Mouse (Mus musculus) left cerebral cortex, adult 11 months (tissue): ENCODE measurements around the gene Phldb2.

Experiments
- DNase-seq: peaks from one replicate; pipeline ENCODE4 v3.0.0; 2022; ENCODE audit warnings: low spot score

The Phldb2 gene

DNA sequence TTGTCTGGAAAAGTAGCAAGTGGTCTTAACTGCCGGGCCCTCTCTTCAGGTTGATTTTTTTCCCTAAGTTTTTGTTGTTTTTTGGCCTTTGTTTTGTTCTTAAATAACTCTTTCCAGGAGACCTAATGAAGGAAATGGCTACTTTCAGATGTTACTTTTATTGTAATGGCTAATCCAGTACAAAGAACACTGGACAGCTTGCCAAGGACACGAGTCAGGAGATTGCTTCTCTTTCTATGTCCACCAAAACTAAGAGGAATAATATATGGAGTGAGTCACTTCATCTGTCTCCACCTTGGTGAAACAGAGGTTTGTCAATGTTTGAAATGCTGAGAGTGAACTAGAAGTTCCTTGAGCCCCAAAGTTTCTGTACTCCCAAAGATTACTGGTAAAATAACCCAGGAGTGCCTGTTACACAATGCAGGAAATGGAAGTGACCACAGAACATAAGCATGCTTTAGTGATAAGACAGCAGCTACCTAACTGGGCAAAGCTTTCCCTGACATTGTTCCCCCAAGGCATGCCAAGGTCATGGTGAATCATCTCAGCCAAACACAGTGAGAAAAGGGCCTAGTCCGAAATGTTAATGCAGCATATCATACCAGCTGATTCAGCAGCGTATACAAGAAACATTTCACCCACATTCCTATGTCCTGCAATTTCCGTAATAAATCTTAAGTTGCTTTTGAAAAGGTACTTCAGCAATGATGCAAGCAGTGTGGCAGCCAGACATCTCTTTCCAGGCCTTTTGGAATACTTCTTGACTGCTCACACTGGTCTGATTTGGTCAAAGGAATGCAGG lies 115.7 kb downstream of the Phldb2 start:
- DNase-seq, result no peak

DNA sequence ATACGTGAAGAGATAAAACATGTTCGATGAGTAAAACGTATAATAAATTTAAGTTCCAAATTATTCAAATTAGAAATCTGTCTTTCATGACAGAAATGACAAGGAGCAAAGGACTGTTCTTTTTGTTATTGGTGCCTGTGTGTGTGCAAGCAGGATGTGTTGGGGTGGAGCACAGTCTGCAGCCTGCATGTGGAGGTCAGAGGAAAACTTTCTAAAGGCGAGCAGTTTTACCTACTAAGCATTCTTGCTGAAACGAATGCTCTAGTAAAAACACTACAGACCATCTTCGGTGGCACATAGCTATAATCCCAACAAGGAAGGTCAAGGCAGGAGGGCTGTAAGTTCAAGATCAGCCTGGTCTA lies 120.7 kb downstream of the Phldb2 start:
- DNase-seq, result no peak

DNA sequence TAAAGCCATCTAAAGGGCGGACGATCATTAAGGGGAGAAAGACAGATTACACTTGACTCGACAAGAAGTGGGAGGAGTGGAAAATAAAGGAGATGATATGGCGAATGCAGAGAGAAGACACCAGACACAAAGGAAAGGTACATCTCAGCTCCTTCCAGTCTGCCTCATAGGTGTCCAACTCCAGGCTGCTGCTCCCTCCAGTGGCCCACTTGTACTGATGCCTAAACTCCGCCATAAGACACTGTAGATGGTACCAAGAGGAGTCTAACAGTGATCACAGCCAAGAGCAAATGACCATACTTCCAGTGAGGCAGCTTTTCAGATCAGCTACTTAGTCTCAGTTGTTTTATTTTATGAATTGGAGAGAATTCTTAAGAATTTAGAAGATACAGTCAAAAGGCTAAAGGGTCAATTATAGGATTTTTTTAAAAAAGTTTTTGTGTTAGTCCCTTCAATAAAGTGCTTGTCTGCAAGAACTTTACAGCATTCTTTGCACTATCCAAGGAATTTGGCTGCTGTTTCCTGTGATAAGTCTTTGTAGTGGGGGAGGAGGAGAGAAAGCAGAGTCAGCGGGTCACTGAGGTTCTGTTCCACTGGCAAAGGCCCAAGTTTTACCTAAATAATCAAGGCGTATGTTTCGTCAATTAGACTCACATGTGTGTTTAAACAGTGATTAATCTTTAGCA lies 121.2 kb downstream of the Phldb2 start:
- no peak for DNase-seq

DNA sequence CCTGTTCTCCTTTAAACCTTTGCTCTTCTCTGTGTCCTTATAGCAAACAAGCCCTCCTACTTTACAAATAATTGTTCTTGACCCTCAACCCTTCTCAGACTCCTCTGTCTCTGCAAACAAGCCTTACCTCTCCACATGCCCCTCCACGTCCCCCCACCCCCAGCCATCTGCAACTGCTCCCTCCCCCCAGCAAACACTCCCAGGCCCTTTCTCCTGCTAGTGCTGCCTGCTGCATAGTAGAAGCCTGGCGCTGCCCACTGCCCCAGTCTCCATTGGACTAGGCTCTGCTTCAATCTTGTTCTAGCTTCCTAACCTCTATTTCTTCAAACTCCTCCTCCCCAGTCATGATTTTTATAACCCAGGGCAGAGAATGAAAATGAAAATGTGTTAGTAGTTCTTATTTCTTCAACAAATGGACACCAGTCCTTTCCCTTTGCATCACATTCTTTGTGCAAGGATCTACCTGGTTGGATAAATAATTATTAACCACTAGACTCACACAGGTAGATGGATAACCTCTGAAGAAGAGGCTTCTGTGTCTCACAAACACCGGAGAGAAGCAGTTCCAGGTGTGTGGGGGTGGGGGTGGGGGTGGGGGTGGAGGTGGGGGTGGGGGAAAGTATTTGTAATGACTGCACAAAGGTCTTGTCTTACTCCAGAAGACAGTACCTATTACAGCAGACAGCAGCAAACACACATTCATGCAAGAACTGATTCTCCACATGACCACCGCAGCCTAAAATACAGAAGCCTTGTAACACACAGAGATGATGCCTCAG lies 122.1 kb downstream of the Phldb2 start:
- no peak for DNase-seq

DNA sequence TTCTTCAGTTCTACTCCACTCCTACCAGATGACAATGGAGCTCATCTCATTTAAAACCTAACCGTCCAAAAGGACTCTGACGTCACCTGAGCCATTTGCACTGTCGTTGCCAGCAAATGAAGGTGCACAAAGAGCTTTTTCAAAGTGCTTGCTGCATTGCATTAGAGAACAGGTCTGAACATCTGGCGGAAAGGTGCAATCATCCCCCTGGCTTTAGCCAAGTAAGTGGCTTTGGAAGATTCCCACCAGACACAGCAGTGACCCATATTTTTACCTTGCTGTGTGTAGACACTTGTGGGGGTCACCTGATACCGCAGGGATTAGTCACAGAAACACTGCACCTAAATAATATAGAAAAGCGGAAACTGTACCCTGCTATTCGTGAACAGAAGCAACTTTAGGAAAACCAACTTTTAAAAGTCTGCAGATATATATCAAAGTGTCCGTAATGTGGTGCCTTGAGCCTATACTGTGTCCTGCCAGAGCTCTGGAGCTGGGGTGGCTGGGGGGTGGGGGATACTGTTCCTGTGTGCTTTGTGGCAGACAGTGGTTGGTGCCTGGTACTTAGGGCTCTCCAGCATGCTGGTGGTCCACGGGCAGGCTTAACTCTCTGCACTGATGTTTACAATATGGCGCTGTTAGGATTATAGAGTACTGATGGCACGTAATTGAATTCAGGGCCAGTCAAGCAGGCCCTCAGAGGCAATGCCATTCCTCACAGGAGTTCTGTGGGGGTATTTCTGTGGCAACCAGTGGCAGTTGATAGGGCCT lies 123.1 kb downstream of the Phldb2 start:
- no peak for DNase-seq

DNA sequence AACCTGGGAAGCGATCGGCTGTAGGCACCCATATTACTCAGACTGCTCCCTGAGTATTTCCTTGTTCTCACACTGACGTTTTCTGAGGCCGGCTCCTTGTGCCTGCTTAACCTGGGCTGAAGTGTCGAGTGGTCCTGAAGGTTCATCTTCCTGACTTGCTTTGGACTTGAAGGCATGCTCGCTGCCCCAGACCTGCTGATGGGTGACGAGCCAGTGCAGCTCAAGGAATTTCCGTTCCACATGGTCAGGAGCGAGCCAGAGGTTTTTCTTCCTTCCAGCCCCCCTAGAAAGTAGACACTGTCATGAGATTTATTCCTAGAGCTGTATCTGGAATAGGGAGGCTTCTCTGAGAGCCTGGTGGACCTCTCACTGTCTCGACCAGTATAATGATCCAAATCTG lies 128.1 kb downstream of the Phldb2 start:
- DNase-seq, result no peak

DNA sequence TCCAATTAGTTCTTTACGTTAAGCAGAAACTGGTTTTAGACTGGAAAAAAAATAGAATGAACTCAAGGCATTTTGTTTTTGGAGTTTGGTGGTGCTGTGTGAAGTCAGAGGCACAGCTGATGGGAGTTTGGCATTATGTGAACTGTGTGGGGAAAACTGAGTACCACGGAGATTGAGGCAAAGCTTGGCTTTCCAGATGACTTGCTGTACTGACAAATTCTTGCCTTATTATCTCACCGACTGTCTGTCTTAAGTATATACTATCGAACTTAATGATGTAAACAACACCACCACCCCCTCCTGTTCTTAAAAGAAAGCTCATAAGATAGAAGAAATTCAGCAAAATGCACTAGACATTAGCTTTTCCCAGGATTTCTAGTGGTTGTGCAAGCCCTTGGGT lies 129.4 kb downstream of the Phldb2 start:
- DNase-seq, result no peak

DNA sequence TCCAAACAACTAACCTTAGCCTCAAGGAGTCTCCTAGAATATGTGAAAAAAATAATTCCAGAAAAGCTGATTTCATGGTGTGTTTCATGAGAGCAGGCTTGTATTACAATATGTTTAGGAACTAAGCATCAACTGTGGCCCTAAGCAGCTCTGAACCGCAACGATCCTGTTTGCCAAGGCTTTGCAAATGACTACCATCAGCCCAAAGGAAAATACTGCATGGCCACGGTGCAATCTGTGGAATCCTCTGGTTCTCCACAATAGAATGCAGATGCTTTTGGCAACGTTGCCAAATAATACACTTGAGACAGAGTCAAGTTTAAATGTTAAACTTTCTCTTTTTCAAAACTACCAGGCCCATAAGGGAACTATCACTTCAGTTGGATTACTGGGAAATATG lies 133.5 kb downstream of the Phldb2 start:
- DNase-seq, result no peak

DNA sequence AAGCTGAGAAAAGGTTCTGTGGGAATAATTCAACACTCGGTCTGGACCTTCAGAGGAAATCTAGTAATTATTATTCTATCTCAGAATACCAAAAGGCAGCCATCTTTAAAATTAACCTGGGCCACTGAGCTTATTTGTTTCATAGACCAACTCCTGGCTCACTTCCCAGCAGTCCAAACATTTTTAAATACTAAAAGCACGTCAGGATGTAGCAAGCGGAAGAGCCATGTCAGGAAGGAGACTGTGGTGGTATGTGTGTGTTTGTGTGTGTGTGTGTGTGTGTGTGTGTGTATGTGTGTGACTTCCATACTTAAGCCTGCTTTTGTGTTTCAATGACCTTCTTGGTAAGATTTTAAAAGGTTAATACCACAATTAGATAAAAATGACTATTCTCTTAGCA lies 135.6 kb downstream of the Phldb2 start:
- no peak for DNase-seq

DNA sequence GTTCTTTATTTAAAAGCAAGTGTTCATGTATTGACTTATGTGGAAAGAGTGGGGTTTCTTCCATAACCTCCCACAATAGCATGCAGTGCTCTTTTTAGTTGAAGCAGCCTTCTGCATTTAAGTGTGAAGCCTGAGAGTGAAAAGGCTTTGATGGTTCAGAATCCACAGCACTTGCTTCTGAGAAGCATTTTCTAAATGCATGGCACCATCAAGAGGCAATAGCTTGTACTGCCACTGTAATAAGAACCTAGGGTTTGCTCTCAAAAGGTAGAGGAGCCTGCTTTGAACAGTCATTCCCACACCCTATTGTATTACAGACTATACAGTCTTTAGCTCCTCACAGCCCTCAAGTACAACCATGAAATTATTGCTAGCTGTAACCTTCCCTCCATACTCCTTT lies 136.7 kb downstream of the Phldb2 start:
- DNase-seq, result no peak

DNA sequence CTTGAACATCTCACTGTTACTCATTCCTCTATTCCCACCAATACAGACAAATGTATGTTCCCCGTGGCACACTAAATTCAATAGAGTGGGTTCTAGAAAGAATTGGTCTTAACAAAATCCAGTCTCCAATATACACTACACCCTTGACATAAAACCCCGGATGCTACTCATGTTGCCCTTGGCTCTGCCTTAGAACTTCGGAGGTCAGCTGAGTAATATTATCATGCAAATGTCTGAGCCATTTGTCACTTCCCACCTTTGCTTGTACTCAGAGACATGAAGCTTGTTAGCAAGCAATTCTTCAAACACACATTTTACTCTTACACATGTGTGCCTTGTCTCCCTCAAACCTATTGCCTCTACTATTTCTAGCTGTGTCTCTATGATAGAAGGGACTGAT lies 138.8 kb downstream of the Phldb2 start:
- no peak for DNase-seq

DNA sequence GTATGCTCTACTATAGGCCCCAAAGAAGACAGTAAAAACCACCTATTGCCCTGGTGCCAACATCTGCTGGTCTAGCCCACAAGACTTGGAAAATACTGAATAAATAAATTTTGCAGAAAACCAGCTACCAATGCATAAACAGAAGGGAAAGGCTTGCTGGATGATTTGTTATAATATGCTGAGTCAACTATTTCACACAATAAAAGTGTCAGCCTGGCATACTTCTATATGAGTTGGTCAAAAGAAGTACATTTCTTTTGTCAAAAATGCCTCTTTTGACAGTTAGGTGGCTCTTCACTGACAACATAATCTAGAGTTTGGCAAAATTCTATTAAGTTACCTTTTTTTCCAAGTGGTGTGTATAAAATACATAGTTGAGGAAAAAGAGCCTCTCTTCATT lies 141.6 kb downstream of the Phldb2 start:
- DNase-seq, result no peak

DNA sequence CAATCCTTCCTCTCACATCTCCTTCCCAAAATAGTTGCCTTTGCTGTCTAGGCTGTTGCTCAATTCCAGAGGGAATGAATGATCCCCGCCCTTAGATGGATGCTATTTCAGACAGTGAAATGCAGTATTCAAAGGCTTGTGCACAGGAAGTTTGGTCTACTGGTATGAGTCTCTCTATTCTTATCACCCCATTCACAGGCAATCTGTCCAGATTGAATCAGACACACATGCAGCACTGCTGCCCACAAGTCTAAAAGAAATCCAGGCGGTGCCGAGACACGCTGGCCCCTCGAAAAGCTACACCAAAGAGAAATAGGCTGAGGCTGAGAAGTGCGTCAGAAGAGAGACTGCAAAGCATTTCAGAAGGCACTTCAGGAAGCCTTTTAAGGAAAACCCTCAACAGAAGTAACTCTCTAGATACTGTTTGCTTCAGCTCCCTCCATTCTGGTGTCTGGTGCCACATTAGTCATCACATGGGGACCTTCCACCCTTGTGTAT lies 142.5 kb downstream of the Phldb2 start:
- peak; percentile 23 for DNase-seq

DNA sequence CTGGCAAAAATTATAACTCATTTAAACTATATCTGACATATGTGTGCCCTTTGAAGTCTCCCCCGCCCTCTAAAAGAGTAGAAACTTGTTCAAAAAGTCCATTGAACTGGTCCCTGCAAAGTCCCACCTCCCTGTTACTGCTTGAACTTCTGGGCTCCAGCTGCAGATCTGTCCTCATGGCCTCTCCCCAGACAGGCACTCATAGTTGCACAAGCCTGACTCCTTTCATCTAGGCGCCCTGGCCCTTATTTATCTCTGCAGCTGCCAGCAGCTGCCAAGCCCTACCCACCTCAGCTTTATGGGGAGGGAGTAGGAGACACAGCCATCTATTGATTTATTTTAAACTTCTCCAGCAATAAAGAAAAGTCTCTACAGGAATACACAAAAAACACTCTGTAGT lies 143.2 kb downstream of the Phldb2 start:
- DNase-seq, result no peak

DNA sequence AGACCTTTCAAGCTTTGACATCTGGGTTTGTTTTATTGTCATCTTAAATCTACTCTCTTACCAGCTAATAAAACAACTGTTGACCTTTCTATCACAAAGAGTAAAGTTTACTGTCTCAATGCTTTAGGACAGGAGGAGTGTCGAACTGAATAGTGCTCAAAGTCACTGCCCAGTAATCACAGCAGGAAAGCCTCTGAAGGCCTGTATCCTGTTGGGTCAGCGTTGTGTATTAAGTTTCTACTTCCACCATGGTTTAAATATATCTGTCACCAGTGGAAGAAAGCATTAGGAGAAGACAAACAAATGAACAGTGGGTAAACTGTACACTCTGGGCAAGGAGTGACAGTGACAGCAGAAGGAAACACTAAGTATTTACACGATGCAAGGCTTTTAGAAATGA lies 148.7 kb downstream of the Phldb2 start:
- no peak for DNase-seq

DNA sequence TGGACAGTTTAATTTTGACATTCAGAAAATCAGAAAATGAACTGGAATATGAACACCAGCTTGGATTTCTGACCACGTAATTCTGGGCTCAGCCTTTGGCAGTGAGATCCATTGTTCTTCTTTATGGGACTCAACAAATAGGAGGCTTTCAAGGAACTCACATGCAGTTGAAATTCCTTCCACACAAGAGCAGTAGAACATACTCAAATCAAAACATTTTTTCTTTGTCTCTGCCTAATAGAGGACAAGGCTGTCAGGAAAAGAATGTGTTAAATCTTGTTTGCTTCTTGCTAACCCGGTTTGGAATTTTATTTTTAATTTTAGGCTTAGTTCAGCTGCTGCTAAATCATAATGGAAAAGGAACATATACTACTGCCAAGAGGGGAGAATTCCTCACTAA lies 153.0 kb downstream of the Phldb2 start:
- no peak for DNase-seq

DNA sequence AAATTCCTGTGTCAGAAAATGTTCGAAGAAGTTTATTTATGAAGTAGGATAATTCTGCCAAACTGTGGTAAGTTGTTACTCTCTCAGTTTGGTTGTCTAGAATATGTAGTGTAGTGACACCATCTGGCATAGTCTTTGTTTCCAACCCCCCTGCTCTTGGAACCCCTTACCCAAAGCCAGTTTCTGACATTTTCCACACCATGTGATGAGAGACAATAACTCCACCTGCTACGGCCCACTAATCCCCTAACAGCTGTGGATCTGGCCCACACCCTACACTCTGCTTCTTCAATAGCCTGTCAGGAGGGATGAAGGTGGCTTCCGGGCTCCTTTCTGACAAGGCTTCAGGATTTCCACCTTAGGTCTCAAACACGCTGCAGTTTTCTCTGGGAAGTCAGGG lies 154.2 kb downstream of the Phldb2 start:
- no peak for DNase-seq

DNA sequence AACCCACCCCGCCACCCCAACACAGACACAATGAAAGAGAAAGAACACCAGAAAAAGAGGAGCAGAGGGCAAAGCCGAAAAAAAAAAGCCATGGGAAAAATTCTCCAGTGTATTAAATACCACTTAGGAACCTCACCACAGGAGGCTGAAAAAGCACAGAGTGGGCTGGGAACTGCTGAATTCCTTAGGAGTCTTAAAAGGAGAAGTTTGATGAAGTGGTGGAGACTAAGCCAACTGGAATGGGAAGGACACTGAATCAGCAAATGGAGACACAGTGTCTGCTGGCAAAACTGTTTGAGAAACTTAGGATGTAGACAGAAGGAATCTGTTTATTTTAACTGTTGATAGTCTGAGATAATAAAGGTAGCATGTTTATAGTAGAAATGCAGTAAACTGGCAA lies 154.8 kb downstream of the Phldb2 start:
- DNase-seq, result no peak

DNA sequence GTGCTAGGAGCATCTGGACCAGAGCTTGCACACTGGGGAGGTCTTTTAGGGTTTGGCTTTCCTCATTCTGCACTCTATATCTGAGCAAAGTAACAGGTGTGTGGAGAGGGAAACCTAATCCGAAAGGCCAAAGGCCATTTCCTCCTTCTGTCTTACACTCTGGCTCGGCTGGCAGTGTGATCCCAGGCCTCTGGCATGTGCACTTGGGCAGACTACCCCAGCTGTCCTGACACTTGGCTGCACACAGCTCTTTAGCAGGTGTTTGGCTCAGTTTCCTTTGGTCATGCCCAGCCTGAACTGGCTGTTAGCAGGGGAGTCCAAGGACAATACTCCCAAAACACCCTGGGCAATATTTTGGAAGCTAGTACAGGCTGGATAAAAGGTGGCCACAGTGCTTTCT lies 156.6 kb downstream of the Phldb2 start:
- no peak for DNase-seq

DNA sequence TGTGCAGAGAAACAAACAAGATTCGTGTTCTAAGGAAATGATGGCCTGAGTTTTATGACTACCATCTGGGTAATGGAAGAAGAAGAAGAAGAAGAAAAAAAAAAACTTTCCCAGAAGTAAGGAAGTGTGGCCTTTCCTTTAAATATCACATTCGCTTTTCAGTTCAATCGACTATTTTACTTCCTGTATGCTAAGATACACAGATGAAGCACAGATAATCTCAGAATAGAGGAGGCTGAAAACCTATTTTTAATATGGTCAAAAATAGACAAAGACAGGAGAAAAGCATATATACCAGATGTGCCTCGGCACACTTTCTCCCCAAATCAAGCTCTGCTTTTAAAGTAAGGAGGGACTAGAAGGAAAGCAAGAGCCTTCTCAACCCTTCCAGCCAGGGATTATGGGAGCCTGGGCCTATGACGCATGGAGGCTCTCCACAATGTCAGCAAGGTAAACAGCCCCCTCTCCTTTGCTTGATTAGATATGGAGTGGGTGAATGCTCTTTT lies 158.2 kb downstream of the Phldb2 start:
- DNase-seq, result peak; percentile 8

DNA sequence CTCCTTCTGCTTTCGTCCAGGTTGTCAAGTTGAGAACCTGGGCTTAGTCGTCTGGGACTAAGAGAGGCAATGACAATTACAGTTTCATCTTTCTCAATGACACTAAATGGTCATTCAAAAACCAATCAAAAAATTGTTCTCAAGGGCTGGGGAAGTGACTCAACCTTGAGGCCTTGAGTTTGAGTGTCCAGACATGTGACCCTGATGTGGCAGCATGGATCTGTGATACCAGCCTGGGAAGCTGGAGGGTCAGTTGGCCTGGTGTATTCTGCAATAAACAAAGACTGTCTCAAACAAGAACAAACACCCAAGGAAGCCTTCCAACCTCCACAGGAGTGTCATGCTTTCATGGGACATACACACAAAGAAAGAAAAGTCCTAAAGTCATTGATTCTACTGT lies 160.6 kb downstream of the Phldb2 start:
- no peak for DNase-seq

DNA sequence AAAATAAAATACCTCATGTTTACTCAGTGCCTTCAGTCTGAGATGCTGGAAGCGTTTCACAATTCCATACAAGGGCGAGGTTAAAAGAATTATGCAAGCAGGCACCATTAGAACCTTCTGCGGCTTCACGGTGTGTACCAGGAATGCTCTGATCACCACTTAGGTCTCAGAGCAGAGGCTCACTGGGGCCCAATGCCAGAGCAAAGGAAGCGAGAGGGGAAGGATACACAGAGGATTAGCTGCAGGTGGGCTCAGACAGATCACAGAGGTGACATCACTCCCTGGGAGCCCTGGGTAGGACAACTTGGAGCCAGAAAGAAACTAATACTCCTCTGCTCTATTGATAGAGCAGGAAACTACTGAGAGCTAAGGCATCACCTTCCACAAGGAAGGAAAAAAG lies 162.1 kb downstream of the Phldb2 start:
- no peak for DNase-seq
